Mouse (Mus musculus): Measurements from ENCODE around the gene Mpz.

DNA sequence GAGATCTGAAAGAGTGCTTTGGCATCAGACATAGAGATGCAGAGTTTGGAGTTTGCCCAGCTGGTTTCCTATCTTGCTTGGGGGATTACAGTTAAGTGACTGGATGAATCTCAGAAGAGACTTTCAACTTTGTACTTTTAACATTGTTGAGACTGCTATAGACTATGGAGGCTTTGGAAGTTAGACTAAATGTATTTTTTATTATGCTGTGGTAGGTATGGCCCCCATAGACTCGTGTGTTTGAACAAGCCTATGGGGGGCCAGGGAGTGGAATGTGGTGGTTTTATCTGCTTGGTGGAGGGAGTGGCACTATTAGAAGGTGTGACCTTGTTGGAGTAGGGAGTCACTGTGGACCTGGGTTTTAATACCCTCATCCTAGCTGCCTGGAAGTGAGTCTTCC, 49.0 kb downstream of the Mpz start:
- TF ChIP-seq CTCF (IDR thresholded peaks at IDR 0.05; ENCODE audit: low read depth, low read length) (no peak), POLR2A (IDR thresholded peaks at IDR 0.05; ENCODE audit: extremely low read depth, insufficient read depth, low read length) (no peak)

All from liver, adult 2 months (tissue).